Mouse (Mus musculus) right cerebral cortex, postnatal 25 days (tissue): ENCODE results near the gene Gkn3.

Experiments
- DNase-seq: peaks from one replicate; pipeline ENCODE4 v3.0.0; 2022

The Gkn3 gene

GRCm38 (mm10) chr6:87388877-87389276 lies at the start of gene Gkn3:
Gene Gkn3, minus strand, starts transcription at chr6:87388935.
- DNase-seq = no peak

GRCm38 (mm10) chr6:87436745-87437144 lies 48.0 kb upstream of the Gkn3 start:
- no peak for DNase-seq

- DNase-seq = no peak
Measured at GRCm38 (mm10) chr6:87435791-87436190, 47.1 kb upstream of the Gkn3 start.

GRCm38 (mm10) chr6:87428487-87429044 lies 39.8 kb upstream of the Gkn3 start, which contains the start of gene Bmp10:
Gene Bmp10, plus strand, starts transcription at chr6:87428994.
- DNase-seq = no peak

GRCm38 (mm10) chr6:87427616-87428015 lies 38.9 kb upstream of the Gkn3 start:
- DNase-seq = no peak

- no peak for DNase-seq
Measured at GRCm38 (mm10) chr6:87426954-87427353, 38.2 kb upstream of the Gkn3 start.

- no peak for DNase-seq
Measured at GRCm38 (mm10) chr6:87424037-87424816, 35.5 kb upstream of the Gkn3 start.

- no peak for DNase-seq
Measured at GRCm38 (mm10) chr6:87422304-87422703, 33.6 kb upstream of the Gkn3 start.

GRCm38 (mm10) chr6:87412011-87412410 lies 23.3 kb upstream of the Gkn3 start:
- no peak for DNase-seq

GRCm38 (mm10) chr6:87401456-87401855 lies 12.7 kb upstream of the Gkn3 start:
- DNase-seq = no peak

- DNase-seq = no peak
Measured at GRCm38 (mm10) chr6:87399886-87400566, 11.3 kb upstream of the Gkn3 start.

GRCm38 (mm10) chr6:87399137-87399536 lies 10.4 kb upstream of the Gkn3 start:
- peak; percentile 54 for DNase-seq

GRCm38 (mm10) chr6:87394783-87395182 lies 6.0 kb upstream of the Gkn3 start:
- no peak for DNase-seq

- DNase-seq = no peak
Measured at GRCm38 (mm10) chr6:87393466-87394205, 4.9 kb upstream of the Gkn3 start.

- no peak for DNase-seq
Measured at GRCm38 (mm10) chr6:87389455-87389989, 787 bp upstream of the Gkn3 start.

- no peak for DNase-seq
Measured at GRCm38 (mm10) chr6:87386681-87387080, 2.1 kb downstream of the Gkn3 start.

- peak; percentile 63 for DNase-seq
Measured at GRCm38 (mm10) chr6:87386203-87386602, 2.5 kb downstream of the Gkn3 start.

GRCm38 (mm10) chr6:87384761-87385160 lies 4.0 kb downstream of the Gkn3 start:
- no peak for DNase-seq

- peak; percentile 30 for DNase-seq
Measured at GRCm38 (mm10) chr6:87383926-87384691, 4.6 kb downstream of the Gkn3 start.

- no peak for DNase-seq
Measured at GRCm38 (mm10) chr6:87373057-87373456, 15.7 kb downstream of the Gkn3 start, which contains the start of gene Gkn2. Gene Gkn2, plus strand, starts transcription at chr6:87373357.

GRCm38 (mm10) chr6:87369223-87369622 lies 19.5 kb downstream of the Gkn3 start:
- no peak for DNase-seq

- no peak for DNase-seq
Measured at GRCm38 (mm10) chr6:87354441-87354840, 34.3 kb downstream of the Gkn3 start.
